Mouse (Mus musculus) midbrain, embryonic 10.5 days (tissue): ENCODE results near the gene Rhbdl3. TPM values are rescaled to one million over a fixed set of nuclear protein-coding genes. Genes with fewer than 3 reads are reported as not detected.

Experiments
- DNase-seq: peaks from one replicate; pipeline ENCODE4 v3.0.0-alpha.2; 2017; ENCODE audit warnings: low spot score
- H3K27ac ChIP-seq: fragments of 300-500 bp; sonication (generic); replicated peaks from 2 replicates; pipeline ENCODE4 v1.5.1; 2016; ENCODE audit warnings: mild to moderate bottlenecking
- H3K27me3 ChIP-seq: fragments of 300-500 bp; sonication (generic); 2 replicates; pipeline ENCODE4 v1.6.1; 2016; ENCODE audit warnings: low read depth, mild to moderate bottlenecking; ENCODE audit not compliant: poor library complexity, severe bottlenecking
- H3K36me3 ChIP-seq: fragments of 300-500 bp; sonication (generic); 2 replicates; pipeline ENCODE4 v1.6.1; 2016; ENCODE audit warnings: mild to moderate bottlenecking, moderate library complexity
- H3K4me1 ChIP-seq: fragments of 300-500 bp; sonication (generic); 2 replicates; pipeline ENCODE4 v1.6.1; 2016
- H3K4me3 ChIP-seq: fragments of 300-500 bp; sonication (generic); 2 replicates; pipeline ENCODE4 v1.5.1; 2016; ENCODE audit warnings: mild to moderate bottlenecking, moderate library complexity
- H3K9me3 ChIP-seq: fragments of 300-500 bp; sonication (generic); replicated peaks from 2 replicates; pipeline ENCODE4 v1.6.1; 2016; ENCODE audit warnings: mild to moderate bottlenecking
- WGBS: fragments of 180-500 bp; shearing (Covaris S2); methylation state at CpG from one replicate; pipeline ENCODE4 v1.1.7; 2016; 5-methylcytosine and 5-hydroxymethylcytosine counted together
- polyA plus RNA-seq: library from polyadenylated mRNA; unstranded; fragments of >200 nt; fragmentation: Nextera tagmentation; extraction: Ambion mirVana; gene quantifications from 2 replicates; pipeline ENCODE4 v1.2.1, GENCODE M21; 2016

The Rhbdl3 gene
- polyA plus RNA-seq, 1 experiment from 2014 or later: 12.6 TPM

DNA sequence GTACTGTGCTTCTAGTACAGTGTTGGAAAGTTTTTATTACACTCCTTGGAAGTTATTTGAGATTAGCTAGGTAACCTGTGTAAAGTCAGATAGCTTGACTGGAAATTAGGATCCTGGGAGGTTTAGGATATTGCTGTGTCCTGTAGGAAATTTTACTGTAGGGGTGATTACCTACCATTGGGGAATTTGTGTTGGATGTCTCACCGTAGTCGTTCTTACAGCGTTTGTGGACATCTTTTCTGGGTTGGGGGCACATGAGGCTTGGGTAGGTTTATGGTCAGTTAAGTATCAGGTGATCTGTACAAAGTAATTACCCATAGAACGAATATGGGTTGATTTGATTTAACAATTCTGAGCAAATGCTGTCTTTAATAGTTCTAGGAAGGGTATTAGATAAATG, 95.9 kb downstream of the Rhbdl3 start:
- DNase-seq: no peak
- Histone ChIP-seq H3K9me3 (no peaks in the 10 kb centered on the region), H3K36me3 (peaks cover 100% of the 10 kb centered on the region), H3K27me3 (no peaks in the 10 kb centered on the region), H3K4me1 (no peaks in the 10 kb centered on the region), H3K4me3 (no peak overlapping the region), H3K27ac (no peak overlapping the region)
- 97% methylated on average over 4 of the region's 4 CpGs for WGBS

Other genes with a start within 250 kb of the Rhbdl3 start
- gene Crlf3, start 219.9 kb upstream of the Rhbdl3 start, polyA plus RNA-seq: 28.2 and 30.6 TPM in 2 replicates
- 17.4 and 17.9 TPM in 2 replicates for gene Atad5, start 211.5 kb upstream of the Rhbdl3 start, polyA plus RNA-seq
- gene Tefm, start 158.7 kb upstream of the Rhbdl3 start, polyA plus RNA-seq: 39.8 and 40.7 TPM in 2 replicates
- 0.77 and 1.9 TPM in 2 replicates for gene Adap2, start 146.8 kb upstream of the Rhbdl3 start, polyA plus RNA-seq
- 3.8 and 5.0 TPM in 2 replicates for gene Rnf135, start 117.1 kb upstream of the Rhbdl3 start, polyA plus RNA-seq
- 56.2 and 56.9 TPM in 2 replicates for gene Rhot1, start 91.9 kb upstream of the Rhbdl3 start, polyA plus RNA-seq
- gene 5730455P16Rik, start 77.1 kb downstream of the Rhbdl3 start, polyA plus RNA-seq: 24.6 and 27.5 TPM in 2 replicates
- gene Zfp207, start 82.4 kb downstream of the Rhbdl3 start, polyA plus RNA-seq: 304 and 308 TPM in 2 replicates
- 400 and 418 TPM in 2 replicates for gene Psmd11, start 127.7 kb downstream of the Rhbdl3 start, polyA plus RNA-seq
- gene Cdk5r1, start 176.1 kb downstream of the Rhbdl3 start, polyA plus RNA-seq: 5.2 and 11.2 TPM in 2 replicates